Mouse (Mus musculus) midbrain, embryonic 10.5 days (tissue): ENCODE measurements at regions not wholly inside any gene's neighbourhood (a gene's known extent, or its start where the extent isn't known, plus 50 kb on each side); places are given as distances from the start of the nearest gene placed in this dataset.

Experiments
- DNase-seq: peaks from one replicate; pipeline ENCODE4 v3.0.0-alpha.2; 2017; ENCODE audit warnings: low spot score
- H3K27ac ChIP-seq: fragments of 300-500 bp; sonication (generic); replicated peaks from 2 replicates; pipeline ENCODE4 v1.5.1; 2016; ENCODE audit warnings: mild to moderate bottlenecking
- H3K27me3 ChIP-seq: fragments of 300-500 bp; sonication (generic); 2 replicates; pipeline ENCODE4 v1.6.1; 2016; ENCODE audit warnings: low read depth, mild to moderate bottlenecking; ENCODE audit not compliant: poor library complexity, severe bottlenecking
- H3K36me3 ChIP-seq: fragments of 300-500 bp; sonication (generic); 2 replicates; pipeline ENCODE4 v1.6.1; 2016; ENCODE audit warnings: mild to moderate bottlenecking, moderate library complexity
- H3K4me1 ChIP-seq: fragments of 300-500 bp; sonication (generic); 2 replicates; pipeline ENCODE4 v1.6.1; 2016
- H3K4me3 ChIP-seq: fragments of 300-500 bp; sonication (generic); 2 replicates; pipeline ENCODE4 v1.5.1; 2016; ENCODE audit warnings: mild to moderate bottlenecking, moderate library complexity
- H3K9me3 ChIP-seq: fragments of 300-500 bp; sonication (generic); replicated peaks from 2 replicates; pipeline ENCODE4 v1.6.1; 2016; ENCODE audit warnings: mild to moderate bottlenecking
- WGBS: fragments of 180-500 bp; shearing (Covaris S2); methylation state at CpG from one replicate; pipeline ENCODE4 v1.1.7; 2016; 5-methylcytosine and 5-hydroxymethylcytosine counted together

DNA sequence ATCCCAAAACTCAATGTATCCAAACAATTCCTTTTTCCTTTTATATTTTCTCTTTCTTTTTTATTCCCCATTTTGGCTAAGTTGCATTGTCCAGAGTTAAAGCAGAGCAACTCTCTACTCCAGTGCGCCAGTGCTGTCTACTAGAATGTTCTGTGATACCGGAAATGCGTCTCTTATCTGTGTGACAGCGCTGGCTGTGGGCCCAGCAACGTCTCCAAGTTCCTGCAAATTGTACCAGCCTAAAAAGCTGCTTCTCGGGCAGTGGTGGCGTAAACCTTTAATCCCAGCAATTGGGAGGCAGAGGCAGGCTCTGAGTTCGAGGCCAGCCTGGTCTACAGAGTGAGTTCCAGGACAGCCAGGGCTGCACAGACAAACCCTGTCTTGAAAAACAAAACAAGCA lies 59.4 kb downstream of the Cox18 start:
- H3K4me3 ChIP-seq = no peak overlapping the region
- H3K27ac ChIP-seq = no peak overlapping the region
- 90% methylated on average over 8 of the region's 8 CpGs for WGBS
- DNase-seq = no peak
- no peaks in the 10 kb centered on the region for H3K27me3 ChIP-seq
- H3K9me3 ChIP-seq = no peaks in the 10 kb centered on the region
- no peaks in the 10 kb centered on the region for H3K36me3 ChIP-seq
- no peaks in the 10 kb centered on the region for H3K4me1 ChIP-seq

DNA sequence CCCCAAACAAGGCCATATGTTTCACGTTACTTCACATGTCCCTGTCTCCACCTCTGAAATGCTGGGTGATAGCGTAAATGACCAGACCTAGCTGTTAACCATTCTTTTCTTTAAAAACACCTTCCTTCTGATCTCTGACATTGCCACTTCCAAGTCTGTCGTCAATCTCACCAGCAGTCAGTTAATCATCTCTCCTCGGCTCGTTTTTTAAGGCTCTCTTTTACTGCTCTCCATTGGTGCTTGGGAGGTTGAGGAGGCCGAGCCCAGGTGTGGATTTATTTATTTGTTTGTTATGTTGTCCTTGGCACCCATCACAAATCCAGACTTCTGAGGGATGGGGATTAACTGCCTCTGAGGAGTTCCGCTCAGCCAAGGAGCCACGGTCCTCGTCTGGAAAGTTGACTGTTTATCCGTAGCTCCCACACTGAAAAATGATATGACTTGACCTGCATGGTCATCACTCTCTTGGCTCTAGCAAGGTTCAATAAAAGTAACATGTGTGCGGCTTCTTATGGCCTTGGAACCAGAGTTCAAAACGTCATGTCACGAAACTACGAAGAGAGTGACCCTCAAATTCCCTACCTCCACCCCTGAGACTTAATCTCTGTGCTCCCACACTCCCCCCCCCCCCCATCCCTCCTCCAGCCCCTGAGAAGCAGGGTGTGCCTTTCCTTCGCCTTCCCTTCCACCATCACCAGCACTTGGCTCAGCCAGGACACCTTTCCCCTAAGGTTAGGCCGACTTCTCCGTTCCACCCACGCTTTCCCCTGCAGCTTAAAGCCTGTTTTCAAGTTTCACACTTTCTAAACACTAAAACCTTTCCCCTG lies 60.6 kb downstream of the Cox18 start:
- DNase-seq = no peak
- WGBS = 85% methylated on average over 18 of the region's 18 CpGs
- Histone ChIP-seq H3K4me1 (no peaks in the 10 kb centered on the region), H3K4me3 (no peak overlapping the region), H3K36me3 (no peaks in the 10 kb centered on the region), H3K9me3 (no peaks in the 10 kb centered on the region), H3K27me3 (no peaks in the 10 kb centered on the region), H3K27ac (no peak overlapping the region)

DNA sequence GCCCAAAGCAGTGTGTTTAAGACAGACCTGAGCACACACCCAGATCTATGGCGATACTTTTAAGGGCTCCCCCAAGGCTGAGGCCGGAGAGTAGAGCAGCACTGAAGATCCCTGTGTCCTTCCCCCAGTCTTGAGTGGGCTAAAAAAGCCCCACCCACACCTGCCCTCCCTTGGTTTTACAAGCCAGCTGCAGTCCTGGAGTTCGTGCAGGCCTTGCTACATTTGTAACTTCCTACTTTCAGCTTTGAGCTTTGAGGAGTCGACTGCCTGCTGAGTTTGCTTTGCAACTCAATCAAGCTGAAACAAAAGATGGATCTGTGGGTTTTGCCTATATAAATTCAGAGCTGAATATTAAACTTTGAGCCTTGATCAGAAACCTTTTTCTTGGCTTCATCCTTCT lies 63.5 kb downstream of the Cox18 start:
- H3K4me1 ChIP-seq = no peaks in the 10 kb centered on the region
- H3K4me3 ChIP-seq = no peak overlapping the region
- 64% methylated on average over 4 of the region's 4 CpGs for WGBS
- no peak for DNase-seq
- H3K9me3 ChIP-seq = no peaks in the 10 kb centered on the region
- no peaks in the 10 kb centered on the region for H3K27me3 ChIP-seq
- H3K36me3 ChIP-seq = no peaks in the 10 kb centered on the region
- H3K27ac ChIP-seq = no peak overlapping the region

GRCm38 (mm10) chr5:90156522-90156921 lies 67.3 kb downstream of the Cox18 start:
- Histone ChIP-seq H3K36me3 (no peaks in the 10 kb centered on the region), H3K27ac (no peak overlapping the region), H3K27me3 (no peaks in the 10 kb centered on the region), H3K4me3 (no peak overlapping the region), H3K9me3 (no peaks in the 10 kb centered on the region), H3K4me1 (no peaks in the 10 kb centered on the region)
- 93% methylated on average over 4 of the region's 4 CpGs for WGBS
- DNase-seq = no peak

- Histone ChIP-seq H3K27ac (no peak overlapping the region), H3K4me3 (no peak overlapping the region), H3K4me1 (no peaks in the 10 kb centered on the region), H3K27me3 (no peaks in the 10 kb centered on the region), H3K36me3 (no peaks in the 10 kb centered on the region), H3K9me3 (no peaks in the 10 kb centered on the region)
- DNase-seq = no peak
- 89% methylated on average over 22 of the region's 22 CpGs for WGBS
These were observed 73.9 kb downstream of the Cox18 start for GRCm38 (mm10) chr5:90149611-90150532.

GRCm38 (mm10) chr5:90135971-90136370 lies 87.8 kb downstream of the Cox18 start:
- 89% methylated on average over 7 of the region's 7 CpGs for WGBS
- Histone ChIP-seq H3K9me3 (no peaks in the 10 kb centered on the region), H3K4me3 (no peak overlapping the region), H3K27ac (no peak overlapping the region), H3K36me3 (no peaks in the 10 kb centered on the region), H3K27me3 (no peaks in the 10 kb centered on the region), H3K4me1 (no peaks in the 10 kb centered on the region)
- no peak for DNase-seq

- 97% methylated on average over 1 of the region's 1 CpGs for WGBS
These were observed 116.8 kb downstream of the Cox18 start for GRCm38 (mm10) chr5:90107036-90107435.

GRCm38 (mm10) chr5:90104672-90105071 lies 119.1 kb downstream of the Cox18 start:
- no peak for DNase-seq
- Histone ChIP-seq H3K27me3 (no peaks in the 10 kb centered on the region), H3K4me1 (no peaks in the 10 kb centered on the region), H3K9me3 (no peaks in the 10 kb centered on the region), H3K36me3 (no peaks in the 10 kb centered on the region), H3K27ac (no peak overlapping the region), H3K4me3 (no peak overlapping the region)
- WGBS = 80% methylated on average over 7 of the region's 7 CpGs

More at GRCm38 (mm10) chr5:90107036-90107435, 116.8 kb downstream of the Cox18 start:
- Histone ChIP-seq H3K4me1 (no peaks in the 10 kb centered on the region), H3K27ac (no peak overlapping the region), H3K27me3 (no peaks in the 10 kb centered on the region), H3K36me3 (no peaks in the 10 kb centered on the region), H3K4me3 (no peak overlapping the region), H3K9me3 (no peaks in the 10 kb centered on the region)
- DNase-seq = no peak

- Histone ChIP-seq H3K9me3 (no peaks in the 10 kb centered on the region), H3K36me3 (no peaks in the 10 kb centered on the region), H3K4me1 (no peaks in the 10 kb centered on the region), H3K27me3 (no peaks in the 10 kb centered on the region), H3K4me3 (no peak overlapping the region), H3K27ac (no peak overlapping the region)
- DNase-seq = no peak
- 92% methylated on average over 7 of the region's 7 CpGs for WGBS
These were observed 135.3 kb downstream of the Cox18 start for GRCm38 (mm10) chr5:90088541-90088940.

DNA sequence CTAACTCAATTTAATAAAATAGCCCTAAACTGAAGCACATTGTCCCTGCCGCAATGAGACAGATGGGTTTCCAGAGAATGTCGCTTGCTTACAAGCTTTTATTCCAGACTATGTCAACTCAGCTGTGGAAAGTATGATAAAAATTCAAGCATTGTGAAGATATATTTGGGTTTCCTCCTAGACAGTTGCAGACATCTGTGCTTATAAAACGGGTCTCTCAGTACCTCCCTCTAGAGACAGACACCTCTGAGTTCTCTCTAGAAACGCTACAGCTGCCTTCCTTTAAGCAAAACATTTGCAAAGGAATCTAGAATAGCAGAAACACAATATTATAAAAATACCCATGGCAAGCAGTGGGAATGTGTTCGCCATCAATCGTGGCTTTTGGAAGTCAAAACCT lies 137.3 kb downstream of the Cox18 start:
- H3K4me1 ChIP-seq = no peaks in the 10 kb centered on the region
- H3K9me3 ChIP-seq = no peaks in the 10 kb centered on the region
- no peak for DNase-seq
- H3K27ac ChIP-seq = no peak overlapping the region
- no peaks in the 10 kb centered on the region for H3K27me3 ChIP-seq
- H3K36me3 ChIP-seq = no peaks in the 10 kb centered on the region
- no peak overlapping the region for H3K4me3 ChIP-seq
- WGBS = 88% methylated on average over 6 of the region's 6 CpGs

DNA sequence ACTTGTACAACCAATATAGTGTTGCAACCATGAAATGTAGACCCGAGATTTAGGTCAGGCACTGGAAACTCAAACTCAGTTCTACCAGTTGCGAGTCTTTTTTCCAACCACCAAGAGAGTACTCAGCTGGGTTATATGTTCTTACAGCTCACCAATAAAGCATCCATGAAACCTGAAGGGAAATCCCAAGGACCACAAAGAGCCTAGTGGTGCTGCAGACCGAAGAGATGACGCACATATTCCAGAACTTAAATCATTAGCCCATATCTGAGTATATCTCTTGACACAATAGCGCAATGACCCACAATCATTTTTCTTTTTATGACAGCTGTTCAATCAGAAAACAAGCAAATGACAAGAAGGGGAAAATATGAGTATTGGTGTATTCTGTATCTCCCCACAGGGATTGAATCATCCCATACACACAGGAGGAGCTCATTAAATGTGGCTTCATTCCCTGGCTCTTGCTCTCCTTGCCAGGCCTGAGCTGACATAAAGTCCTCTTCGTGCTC lies 146.7 kb downstream of the Cox18 start:
- Histone ChIP-seq H3K27ac (no peak overlapping the region), H3K4me1 (no peaks in the 10 kb centered on the region), H3K4me3 (no peak overlapping the region), H3K9me3 (no peaks in the 10 kb centered on the region), H3K36me3 (no peaks in the 10 kb centered on the region), H3K27me3 (no peaks in the 10 kb centered on the region)
- 92% methylated on average over 6 of the region's 6 CpGs for WGBS
- DNase-seq = no peak

DNA sequence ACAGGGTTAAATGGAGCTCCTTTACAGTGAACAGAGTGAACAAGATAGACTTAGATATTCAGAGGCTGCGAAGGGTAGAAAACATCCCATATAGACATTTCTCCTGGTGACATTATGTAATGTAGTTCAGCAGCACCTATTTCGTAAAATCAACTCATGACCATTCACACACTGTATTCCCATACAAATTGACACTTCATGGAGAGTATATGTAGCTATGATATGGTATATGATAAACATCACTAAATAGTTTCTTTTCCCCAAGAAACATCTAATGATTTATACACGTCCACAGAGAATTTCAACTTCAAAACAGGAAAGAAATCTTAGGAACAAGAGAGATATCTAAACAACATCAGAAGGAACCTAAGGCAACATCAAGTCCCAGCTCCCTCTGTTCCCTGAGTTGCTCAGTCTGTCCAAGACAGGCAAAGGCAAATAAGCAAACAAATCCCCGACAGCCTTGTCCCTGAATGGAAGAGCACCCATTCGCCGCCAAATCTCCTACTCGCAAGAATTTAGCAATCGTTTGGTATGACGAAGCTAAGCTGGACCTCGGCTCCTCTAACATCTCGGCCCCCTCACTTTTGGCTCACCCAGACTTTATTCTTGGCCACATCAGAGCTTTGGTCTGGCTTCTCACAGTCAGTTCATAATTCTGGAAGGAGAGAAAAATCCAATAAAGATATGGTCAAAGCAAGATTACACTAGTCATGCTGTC lies 148.0 kb downstream of the Cox18 start:
- 88% methylated on average over 11 of the region's 11 CpGs for WGBS
- no peaks in the 10 kb centered on the region for H3K36me3 ChIP-seq
- no peak overlapping the region for H3K4me3 ChIP-seq
- no peak overlapping the region for H3K27ac ChIP-seq
- H3K9me3 ChIP-seq = no peaks in the 10 kb centered on the region
- H3K4me1 ChIP-seq = no peaks in the 10 kb centered on the region
- H3K27me3 ChIP-seq = no peaks in the 10 kb centered on the region
- DNase-seq = no peak
